Mouse (Mus musculus): ENCODE results near the gene Cd82. TPM values are rescaled to one million over a fixed set of nuclear protein-coding genes. Genes with fewer than 3 reads are reported as not detected.

Gene Cd82
- polyA plus RNA-seq, 1 experiment from 2014 or later, result 12.9 TPM

DNA sequence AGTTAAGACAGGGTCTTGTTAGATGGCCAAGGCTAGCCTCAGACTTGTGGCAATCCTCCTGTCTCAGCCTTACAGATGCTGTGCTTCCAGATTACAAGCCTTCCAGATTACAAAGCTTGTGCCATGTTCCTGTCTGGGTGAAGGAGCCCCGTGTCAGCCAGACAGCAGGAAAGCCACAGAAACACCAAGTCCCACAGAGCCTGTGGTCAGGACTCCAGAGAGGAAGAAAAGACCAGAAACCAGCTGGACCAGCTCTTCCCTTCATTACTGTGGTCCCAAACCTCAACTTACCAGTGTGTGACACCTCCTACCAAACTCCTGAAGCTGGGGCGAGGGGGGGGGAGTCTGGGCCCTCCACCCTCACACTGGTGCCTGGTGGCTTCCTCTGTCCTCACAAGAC lies 13.3 kb downstream of the Cd82 start:
- peaks cover 45% of the 10 kb centered on the region for H3K27me3 ChIP-seq (ENCODE audit: insufficient read depth, poor library complexity, severe bottlenecking)
- DNase-seq (ENCODE audit: low spot score), result no peak
- peaks cover 66% of the 10 kb centered on the region for H3K4me1 ChIP-seq
- WGBS, result 75% methylated on average over 2 of the region's 2 CpGs
- no peaks in the 10 kb centered on the region for H3K36me3 ChIP-seq
- no peak overlapping the region for H3K4me3 ChIP-seq
- peak overlapping the region; percentile 17; the same call in 1 of the 2 replicates for H3K27ac ChIP-seq
- H3K9me3 ChIP-seq, result no peaks in the 10 kb centered on the region

DNA sequence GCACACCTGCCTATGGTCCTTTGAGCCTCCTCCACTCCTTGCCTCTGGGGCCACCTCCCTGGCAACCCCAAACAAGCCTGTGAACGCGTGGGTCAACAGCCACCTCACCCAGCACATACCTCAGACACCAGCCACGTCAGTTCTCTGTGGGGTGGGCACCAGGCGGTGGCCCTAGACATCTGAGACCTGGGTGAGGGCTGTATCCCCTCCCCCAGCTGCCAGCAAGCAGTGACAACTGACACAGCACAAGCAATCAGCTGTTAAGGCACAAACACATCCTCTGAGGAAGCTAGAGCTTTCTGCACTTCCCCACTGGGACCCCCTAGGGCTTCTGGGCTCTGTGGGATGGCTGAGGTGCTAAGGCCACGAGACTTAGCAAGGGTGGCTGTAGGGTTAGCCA lies 14.2 kb downstream of the Cd82 start:
- Histone ChIP-seq H3K4me1 (peaks cover 66% of the 10 kb centered on the region), H3K27ac (no peak overlapping the region), H3K36me3 (no peaks in the 10 kb centered on the region), H3K4me3 (no peak overlapping the region), H3K27me3 (ENCODE audit: insufficient read depth, poor library complexity, severe bottlenecking) (peaks cover 51% of the 10 kb centered on the region), H3K9me3 (no peaks in the 10 kb centered on the region)
- WGBS, result 52% methylated on average over 5 of the region's 5 CpGs
- no peak for DNase-seq (ENCODE audit: low spot score)

DNA sequence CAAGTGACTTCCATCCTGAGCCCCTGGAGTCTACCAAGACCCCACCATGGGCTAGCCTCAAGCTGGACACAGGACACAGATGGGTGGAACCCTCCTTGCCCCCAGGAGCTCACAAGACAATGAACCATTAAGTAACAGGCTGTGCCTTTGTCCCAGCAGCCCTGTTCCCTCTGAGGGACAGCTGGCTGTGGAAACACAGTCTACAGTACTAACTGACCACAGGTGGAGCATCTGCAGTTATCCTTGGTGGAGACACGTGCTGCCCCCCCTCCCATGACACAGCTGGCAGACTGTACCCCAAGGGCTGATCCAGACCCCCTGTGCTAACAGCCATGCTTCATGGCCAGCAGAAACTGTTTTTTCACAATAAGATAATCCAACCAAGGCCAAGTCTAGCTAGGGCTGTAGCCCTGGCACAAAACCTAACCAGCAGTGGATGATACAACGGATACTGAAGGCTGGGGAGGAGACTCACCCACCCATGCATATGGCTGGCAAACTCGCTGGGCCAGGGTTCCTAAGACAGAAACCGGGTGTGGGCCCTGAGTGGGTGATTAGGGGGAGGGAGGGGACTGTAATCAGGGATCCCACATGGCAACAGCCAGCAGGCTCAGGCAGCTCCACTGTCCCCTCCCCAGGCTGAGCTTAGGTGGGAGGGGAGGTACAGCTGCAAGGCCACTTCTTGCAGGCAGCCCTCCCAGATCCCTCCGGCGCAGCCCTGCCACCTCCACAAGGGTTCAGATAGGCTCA lies 15.3 kb downstream of the Cd82 start:
- peaks cover 72% of the 10 kb centered on the region for H3K4me1 ChIP-seq
- no peak overlapping the region for H3K4me3 ChIP-seq
- H3K27me3 ChIP-seq (ENCODE audit: insufficient read depth, poor library complexity, severe bottlenecking), result peaks cover 62% of the 10 kb centered on the region
- no peak for DNase-seq (ENCODE audit: low spot score)
- no peaks in the 10 kb centered on the region for H3K36me3 ChIP-seq
- 80% methylated on average over 6 of the region's 6 CpGs for WGBS
- H3K9me3 ChIP-seq, result no peaks in the 10 kb centered on the region
- peak overlapping the region; percentile 13; the same call in 1 of the 2 replicates for H3K27ac ChIP-seq

DNA sequence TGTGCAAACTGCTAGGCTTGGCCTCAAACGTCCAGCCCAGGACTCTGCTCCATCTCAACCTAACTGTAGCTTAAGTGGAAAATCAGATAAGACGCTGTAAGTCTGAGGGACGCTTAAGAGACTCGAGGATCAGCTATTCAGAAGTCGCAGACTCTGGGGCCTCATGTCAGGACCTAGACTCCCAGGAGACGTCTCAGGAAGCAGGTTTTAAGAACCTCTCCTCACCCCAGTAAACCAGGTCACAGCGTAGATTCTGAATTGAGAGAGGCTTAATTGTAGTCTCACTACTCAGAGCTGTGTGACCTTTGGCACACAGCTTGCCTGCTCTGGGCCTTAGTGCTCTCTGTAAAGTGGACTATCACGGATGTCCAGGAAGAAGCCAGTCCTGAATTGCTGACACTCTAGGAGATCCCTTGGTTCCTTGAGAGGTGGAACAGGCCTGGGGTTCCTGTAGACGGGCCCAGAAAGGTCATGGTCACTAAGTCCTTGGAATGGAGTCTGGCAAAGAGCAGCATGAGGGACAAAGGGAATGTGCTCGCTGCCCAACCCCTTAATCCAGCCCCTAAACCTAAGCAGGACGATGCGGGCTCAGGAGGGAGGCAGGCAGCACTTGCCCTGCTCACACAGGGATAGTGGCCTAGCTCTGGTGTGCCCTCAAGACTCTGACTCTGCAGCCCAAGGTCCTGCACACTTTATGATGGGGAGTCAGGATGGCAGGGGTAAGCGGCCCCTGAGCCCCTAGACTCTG lies 16.2 kb downstream of the Cd82 start:
- Histone ChIP-seq H3K36me3 (no peaks in the 10 kb centered on the region), H3K27ac (no peak overlapping the region), H3K4me3 (no peak overlapping the region), H3K4me1 (peaks cover 63% of the 10 kb centered on the region), H3K27me3 (ENCODE audit: insufficient read depth, poor library complexity, severe bottlenecking) (peaks cover 62% of the 10 kb centered on the region), H3K9me3 (no peaks in the 10 kb centered on the region)
- WGBS, result 51% methylated on average over 13 of the region's 13 CpGs
- no peak for DNase-seq (ENCODE audit: low spot score)

DNA sequence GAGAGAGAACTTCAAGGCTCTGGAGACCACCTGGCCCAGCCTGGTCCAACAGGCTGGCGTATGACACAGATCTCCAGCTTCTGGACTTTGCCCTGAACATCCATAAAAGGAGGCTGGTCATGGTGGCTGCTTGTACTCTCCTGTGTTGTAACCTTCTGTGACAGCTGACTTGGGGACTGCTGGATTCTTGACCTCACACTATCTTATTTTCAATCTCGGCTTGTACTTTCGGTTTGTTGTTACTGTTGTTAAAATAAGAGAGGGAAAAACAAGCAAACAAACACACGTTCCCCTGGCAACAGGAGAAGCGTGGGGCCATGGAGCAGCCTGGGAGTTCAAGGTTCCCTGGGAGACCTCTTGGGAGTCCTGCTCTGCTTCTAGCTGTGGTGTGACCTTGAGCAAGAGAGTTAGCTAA lies 17.7 kb downstream of the Cd82 start:
- Histone ChIP-seq H3K4me3 (no peak overlapping the region), H3K36me3 (no peaks in the 10 kb centered on the region), H3K4me1 (peaks cover 49% of the 10 kb centered on the region), H3K9me3 (no peaks in the 10 kb centered on the region), H3K27me3 (ENCODE audit: insufficient read depth, poor library complexity, severe bottlenecking) (peaks cover 62% of the 10 kb centered on the region), H3K27ac (no peak overlapping the region)
- 71% methylated on average over 5 of the region's 5 CpGs for WGBS
- DNase-seq (ENCODE audit: low spot score), result no peak

DNA sequence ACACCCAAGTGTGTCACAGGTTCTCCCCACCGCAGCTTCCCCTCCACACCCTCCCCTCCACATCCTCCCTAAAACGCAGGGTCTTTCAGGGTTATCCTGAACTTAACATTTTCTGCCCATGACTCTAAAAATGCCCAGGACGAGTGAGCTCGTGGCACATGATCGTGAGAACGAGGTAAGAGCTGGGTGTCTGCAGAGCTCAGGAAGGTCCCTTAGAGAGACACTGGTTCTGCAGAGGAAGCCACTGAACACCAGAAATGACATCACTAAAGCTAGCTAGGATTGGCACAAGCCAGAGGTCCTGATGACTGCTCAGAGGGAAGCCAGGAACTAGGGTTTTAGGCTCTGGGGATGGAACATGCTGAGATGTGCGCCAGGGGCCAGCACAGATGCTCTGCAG lies 18.7 kb downstream of the Cd82 start:
- peaks cover 54% of the 10 kb centered on the region for H3K27me3 ChIP-seq (ENCODE audit: insufficient read depth, poor library complexity, severe bottlenecking)
- no peak overlapping the region for H3K4me3 ChIP-seq
- no peak for DNase-seq (ENCODE audit: low spot score)
- H3K4me1 ChIP-seq, result peaks cover 52% of the 10 kb centered on the region
- 0 out of 2 replicates have a peak overlapping the region, but pooled peaks have one; percentile 23 for H3K27ac ChIP-seq
- H3K36me3 ChIP-seq, result no peaks in the 10 kb centered on the region
- 79% methylated on average over 7 of the region's 7 CpGs for WGBS
- no peaks in the 10 kb centered on the region for H3K9me3 ChIP-seq

DNA sequence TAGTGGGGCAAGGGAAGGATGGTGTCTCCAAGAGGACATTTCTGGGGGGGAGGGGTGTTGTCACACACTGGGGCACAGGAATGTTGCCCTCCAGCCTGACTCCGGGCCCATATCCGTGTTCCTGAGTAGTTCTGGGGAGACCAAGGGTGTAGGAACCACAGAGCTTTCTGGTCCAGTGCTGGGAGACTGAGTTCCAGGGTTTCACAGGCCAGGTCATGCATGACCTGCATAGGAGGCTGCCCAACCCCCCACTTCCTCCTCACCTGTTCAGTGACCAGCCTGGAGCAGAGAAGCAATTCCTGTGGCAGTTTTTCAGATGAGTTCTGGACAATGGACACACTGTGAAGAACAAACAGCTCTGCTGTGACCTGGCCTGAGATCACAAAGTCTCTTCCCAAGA lies 19.8 kb downstream of the Cd82 start:
- no peak overlapping the region for H3K4me3 ChIP-seq
- no peak overlapping the region for H3K27ac ChIP-seq
- H3K27me3 ChIP-seq (ENCODE audit: insufficient read depth, poor library complexity, severe bottlenecking), result peaks cover 47% of the 10 kb centered on the region
- H3K4me1 ChIP-seq, result peaks cover 54% of the 10 kb centered on the region
- no peaks in the 10 kb centered on the region for H3K9me3 ChIP-seq
- H3K36me3 ChIP-seq, result no peaks in the 10 kb centered on the region
- WGBS, result 80% methylated on average over 2 of the region's 2 CpGs
- DNase-seq (ENCODE audit: low spot score), result no peak

DNA sequence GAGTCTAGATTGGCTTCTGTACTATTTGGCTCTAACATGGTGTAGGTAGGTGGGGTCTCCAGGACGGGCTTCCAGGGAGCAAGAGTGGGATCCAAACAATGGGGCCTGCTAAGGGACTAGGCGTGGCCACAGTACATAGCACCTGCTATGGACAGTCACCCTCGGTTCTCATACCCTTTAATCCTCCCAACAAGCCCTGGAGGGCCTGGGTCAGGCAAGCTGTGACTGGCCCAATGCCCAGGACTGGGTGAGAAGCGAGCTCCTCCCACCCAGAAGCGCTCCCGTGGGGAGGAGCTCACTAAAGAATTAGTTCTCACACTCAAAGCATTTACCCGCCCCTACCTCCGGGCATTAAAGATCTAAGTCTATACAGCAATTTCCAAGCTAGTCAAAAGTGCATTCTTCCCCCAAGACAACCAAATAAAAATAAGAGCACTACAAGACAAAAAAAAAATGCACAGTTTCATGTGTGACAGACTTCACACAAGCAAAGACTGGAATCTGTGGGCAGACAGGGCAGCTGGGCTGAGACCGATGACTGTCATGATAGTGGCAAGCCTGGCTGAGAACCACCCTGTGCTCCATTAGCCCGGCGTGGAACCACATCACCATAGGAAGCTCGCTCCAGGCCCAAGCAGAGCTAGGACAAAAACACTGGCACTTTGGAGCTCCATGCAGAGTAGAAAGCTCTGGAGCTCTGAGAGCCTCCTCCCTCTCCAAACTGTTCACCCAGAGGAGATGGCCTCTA lies 23.0 kb downstream of the Cd82 start:
- Histone ChIP-seq H3K4me3 (no peak overlapping the region), H3K27ac (no peak overlapping the region), H3K36me3 (no peaks in the 10 kb centered on the region), H3K9me3 (no peaks in the 10 kb centered on the region), H3K4me1 (peaks cover 35% of the 10 kb centered on the region), H3K27me3 (ENCODE audit: insufficient read depth, poor library complexity, severe bottlenecking) (peaks cover 24% of the 10 kb centered on the region)
- DNase-seq (ENCODE audit: low spot score), result no peak
- 72% methylated on average over 12 of the region's 12 CpGs for WGBS

DNA sequence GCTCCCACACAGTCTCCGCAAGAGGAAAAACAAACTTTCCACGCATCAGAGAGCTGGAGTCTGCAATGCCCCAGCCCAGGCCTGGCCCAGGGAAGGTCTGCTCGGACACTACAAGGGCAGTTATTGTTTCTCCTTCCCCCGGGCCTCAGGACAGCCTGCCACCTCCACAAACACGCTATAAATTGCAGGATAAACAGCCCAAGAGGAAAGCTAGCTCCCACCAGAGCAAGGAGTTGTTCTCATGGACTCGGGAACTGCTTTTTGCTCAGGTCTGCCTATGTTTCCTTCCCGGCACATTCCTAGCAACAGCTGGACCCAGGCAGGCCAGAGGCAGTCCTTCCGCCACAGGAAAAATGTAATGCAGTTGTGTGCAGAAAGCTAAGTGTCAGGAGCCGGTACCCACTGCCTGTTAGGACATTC lies 23.6 kb downstream of the Cd82 start:
- Histone ChIP-seq H3K36me3 (0 out of 2 replicates have a peak, but pooled peaks cover 2% of the 10 kb centered on the region), H3K4me3 (no peak overlapping the region), H3K9me3 (no peaks in the 10 kb centered on the region), H3K4me1 (peaks cover 33% of the 10 kb centered on the region), H3K27ac (peak overlapping the region; percentile 44; the same call in 1 of the 2 replicates), H3K27me3 (ENCODE audit: insufficient read depth, poor library complexity, severe bottlenecking) (peaks cover 18% of the 10 kb centered on the region)
- DNase-seq (ENCODE audit: low spot score), result no peak
- WGBS, result 55% methylated on average over 9 of the region's 9 CpGs

DNA sequence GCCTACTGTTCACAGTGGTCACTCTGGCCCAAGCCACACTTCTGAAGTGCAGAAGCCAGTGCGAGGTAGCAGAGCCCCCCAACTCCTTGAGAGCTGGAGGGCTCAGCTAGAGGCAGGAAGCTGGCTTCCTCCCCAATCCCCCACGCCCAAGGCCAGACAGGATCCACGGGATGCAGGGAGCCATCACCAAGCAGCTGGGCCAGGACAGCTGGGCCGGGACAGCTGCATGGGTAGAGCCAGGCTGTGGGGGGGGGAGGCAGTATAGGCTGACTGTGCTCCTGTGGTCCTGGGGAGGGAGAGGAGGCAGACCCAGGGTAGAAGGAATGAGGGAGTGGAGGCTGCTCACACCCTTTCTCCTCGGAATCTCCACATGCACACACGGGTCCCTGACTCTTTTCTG lies 24.6 kb downstream of the Cd82 start:
- peaks cover 30% of the 10 kb centered on the region for H3K4me1 ChIP-seq
- H3K27ac ChIP-seq, result no peak overlapping the region

DNA sequence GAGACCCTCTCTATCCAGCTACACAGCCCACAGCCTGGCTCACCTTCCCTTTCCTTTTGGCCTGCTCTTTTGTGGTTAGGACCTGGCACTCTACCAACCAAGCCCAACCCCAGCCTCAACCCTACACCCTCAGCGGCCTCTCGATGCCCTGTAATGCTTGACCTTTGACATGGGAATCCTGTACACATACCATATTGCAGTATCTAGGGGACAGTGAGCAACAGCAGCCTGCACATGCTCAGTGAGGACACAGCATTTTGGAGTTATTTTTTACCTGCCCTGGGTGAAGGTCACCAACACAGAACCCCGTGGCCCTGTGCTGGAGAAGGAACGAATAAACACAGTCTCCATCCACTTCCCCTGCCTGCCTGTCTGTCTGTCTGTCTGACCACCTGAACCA lies 27.4 kb downstream of the Cd82 start:
- Histone ChIP-seq H3K4me1 (peaks cover 40% of the 10 kb centered on the region), H3K27ac (0 out of 2 replicates have a peak overlapping the region, but pooled peaks have one; percentile 36), H3K27me3 (ENCODE audit: insufficient read depth, poor library complexity, severe bottlenecking) (peaks cover 9% of the 10 kb centered on the region), H3K4me3 (no peak overlapping the region), H3K9me3 (no peaks in the 10 kb centered on the region), H3K36me3 (0 out of 2 replicates have a peak, but pooled peaks cover 2% of the 10 kb centered on the region)
- WGBS, result 79% methylated on average over 4 of the region's 4 CpGs
- no peak for DNase-seq (ENCODE audit: low spot score)

More for the DNA sequence above, 24.6 kb downstream of the Cd82 start:
- 42% methylated on average over 6 of the region's 6 CpGs for WGBS
- Histone ChIP-seq H3K27me3 (ENCODE audit: insufficient read depth, poor library complexity, severe bottlenecking) (peaks cover 10% of the 10 kb centered on the region), H3K36me3 (0 out of 2 replicates have a peak, but pooled peaks cover 2% of the 10 kb centered on the region), H3K9me3 (no peaks in the 10 kb centered on the region), H3K4me3 (no peak overlapping the region)
- DNase-seq (ENCODE audit: low spot score), result no peak

DNA sequence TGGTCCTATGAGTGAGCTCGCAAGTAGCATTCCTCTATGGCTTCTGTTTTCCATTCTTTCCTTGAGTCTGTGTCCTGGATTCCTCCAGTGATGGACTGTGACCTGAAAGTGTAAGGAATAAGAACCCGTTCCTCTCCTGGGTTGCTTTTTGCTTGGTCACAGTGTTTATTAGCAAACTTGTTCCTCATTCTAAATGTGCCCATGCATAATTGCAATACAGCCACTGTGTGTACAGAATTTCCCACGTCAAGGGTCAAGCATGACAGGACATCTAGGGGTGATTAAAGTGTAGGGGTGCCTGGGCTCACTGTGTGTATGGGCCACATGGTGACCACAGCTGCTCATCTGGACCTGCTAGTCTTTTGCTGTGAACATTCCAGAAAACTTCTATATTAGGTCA lies 28.0 kb downstream of the Cd82 start:
- H3K27me3 ChIP-seq (ENCODE audit: insufficient read depth, poor library complexity, severe bottlenecking), result peaks cover 16% of the 10 kb centered on the region
- no peak overlapping the region for H3K27ac ChIP-seq
- 85% methylated on average over 3 of the region's 3 CpGs for WGBS
- H3K4me3 ChIP-seq, result no peak overlapping the region
- no peaks in the 10 kb centered on the region for H3K9me3 ChIP-seq
- peaks cover 40% of the 10 kb centered on the region for H3K4me1 ChIP-seq
- 0 out of 2 replicates have a peak, but pooled peaks cover 2% of the 10 kb centered on the region for H3K36me3 ChIP-seq
- DNase-seq (ENCODE audit: low spot score), result no peak

Data from heart, embryonic 10.5 days (tissue).